1 mouse cellular context compared by ENCODE assay signal in the genomic region with DNA sequence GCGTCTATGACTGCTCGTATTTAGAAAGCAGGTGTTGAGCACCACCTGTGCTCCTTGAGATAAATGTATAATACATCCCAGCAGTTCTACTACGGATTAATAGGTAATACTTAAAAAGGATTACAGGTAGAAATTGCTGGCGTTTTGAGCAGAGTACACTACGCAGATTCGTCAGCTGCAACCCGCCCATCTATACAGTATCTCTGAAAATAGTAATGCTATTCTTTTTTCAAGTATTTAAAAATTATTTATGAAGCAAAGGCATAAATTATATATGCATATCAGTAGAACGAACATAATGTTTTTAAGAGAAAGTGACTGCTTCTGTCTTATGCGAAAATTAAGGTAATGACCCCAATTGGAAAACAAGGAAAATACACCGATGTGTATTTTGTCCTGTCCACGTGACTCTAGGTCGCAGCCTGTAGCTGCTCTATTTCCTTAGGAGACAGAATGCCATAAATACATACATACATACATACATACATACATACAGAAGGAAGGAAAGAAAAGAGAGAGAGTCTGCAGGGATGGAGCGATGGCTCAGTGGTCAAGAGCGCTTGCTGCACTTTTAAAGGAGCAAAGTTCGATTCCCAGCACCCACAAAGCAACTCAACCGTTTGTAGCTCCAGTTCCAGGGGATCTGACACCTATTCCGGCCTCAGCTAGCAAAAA.
TF ChIP-seq lines count a peak whose summit lies in the region.

No protein-coding gene starts in this region.

TF ChIP-seq in MEL, 35 proteins besides CTCF, POLR2A, EP300 and RAD21 (continued from another document):
- no peak for TF ChIP-seq HCFC1 (IDR thresholded peaks at IDR 0.05; ENCODE audit: low read depth, low read length)
- TF ChIP-seq CHD1 (IDR thresholded peaks at IDR 0.05; ENCODE audit: low read depth, low read length) = no peak
- peak; percentile 90 for TF ChIP-seq TBP (IDR thresholded peaks at IDR 0.05; ENCODE audit: low read depth, low read length)
- TF ChIP-seq MAFK (IDR thresholded peaks at IDR 0.05; ENCODE audit: borderline replicate concordance, low read depth, low read length) = no peak
- TF ChIP-seq BHLHE40 (IDR thresholded peaks at IDR 0.05; ENCODE audit: borderline replicate concordance, low read depth, low read length) = 0 out of 2 replicates have a peak, but pooled peaks have one; percentile 4
- TF ChIP-seq MAZ (IDR thresholded peaks at IDR 0.05; ENCODE audit: low read depth, low read length) = no peak
- no peak for TF ChIP-seq TAL1 (IDR thresholded peaks at IDR 0.05; ENCODE audit: low read length)
- no peak for TF ChIP-seq JUND (IDR thresholded peaks at IDR 0.05; ENCODE audit: low read depth, low read length)
- no peak for TF ChIP-seq GATA1 (IDR thresholded peaks at IDR 0.05; ENCODE audit: low read depth, low read length)
- TF ChIP-seq CHD2 (IDR thresholded peaks at IDR 0.05; ENCODE audit: low read length) = no peak
- no peak for TF ChIP-seq GABPA (IDR thresholded peaks at IDR 0.05; ENCODE audit: low read depth, low read length)
- TF ChIP-seq ZKSCAN1 (IDR thresholded peaks at IDR 0.05; ENCODE audit: low read depth, low read length) = no peak
- no peak for TF ChIP-seq KAT2A (conservative IDR thresholded peaks at IDR 0.05; ENCODE audit: low read depth, low read length)
- TF ChIP-seq RCOR1 (IDR thresholded peaks at IDR 0.05; ENCODE audit: low read depth, low read length) = no peak
- no peak for TF ChIP-seq UBTF (IDR thresholded peaks at IDR 0.05; ENCODE audit: borderline replicate concordance, insufficient read depth, low read depth, low read length)
- peak; percentile 88 for TF ChIP-seq USF1 (IDR thresholded peaks at IDR 0.05; ENCODE audit: low read depth, low read length)
- no peak for TF ChIP-seq POLR2AphosphoS2 (IDR thresholded peaks at IDR 0.05; ENCODE audit: low read length)
- TF ChIP-seq SMC3 (IDR thresholded peaks at IDR 0.05; ENCODE audit: low read depth, low read length) = no peak
- TF ChIP-seq TCF12 (IDR thresholded peaks at IDR 0.05; ENCODE audit: low read depth, low read length) = no peak
- peak; percentile 69 for TF ChIP-seq MXI1 (IDR thresholded peaks at IDR 0.05; ENCODE audit: low read depth, low read length)
- no peak for TF ChIP-seq NRF1 (IDR thresholded peaks at IDR 0.05; ENCODE audit: insufficient read depth, low read depth, low read length, poor library complexity, severe bottlenecking)
- TF ChIP-seq MEF2A (IDR thresholded peaks at IDR 0.05; ENCODE audit: extremely low read depth, insufficient replicate concordance, low read depth, low read length, poor library complexity, severe bottlenecking) = no peak
- no peak for TF ChIP-seq POLR2AphosphoS5 (IDR thresholded peaks at IDR 0.05; ENCODE audit: borderline replicate concordance, low read depth, low read length)
